Mouse (Mus musculus): ENCODE results near the gene Helz. TPM values are rescaled to one million over a fixed set of nuclear protein-coding genes. Genes with fewer than 3 reads are reported as not detected.
A peak's percentile ranks its signal among the peaks of the same experiment; 100 is the strongest.

Gene Helz
- polyA plus RNA-seq, 1 experiment: 75.2 TPM

DNA sequence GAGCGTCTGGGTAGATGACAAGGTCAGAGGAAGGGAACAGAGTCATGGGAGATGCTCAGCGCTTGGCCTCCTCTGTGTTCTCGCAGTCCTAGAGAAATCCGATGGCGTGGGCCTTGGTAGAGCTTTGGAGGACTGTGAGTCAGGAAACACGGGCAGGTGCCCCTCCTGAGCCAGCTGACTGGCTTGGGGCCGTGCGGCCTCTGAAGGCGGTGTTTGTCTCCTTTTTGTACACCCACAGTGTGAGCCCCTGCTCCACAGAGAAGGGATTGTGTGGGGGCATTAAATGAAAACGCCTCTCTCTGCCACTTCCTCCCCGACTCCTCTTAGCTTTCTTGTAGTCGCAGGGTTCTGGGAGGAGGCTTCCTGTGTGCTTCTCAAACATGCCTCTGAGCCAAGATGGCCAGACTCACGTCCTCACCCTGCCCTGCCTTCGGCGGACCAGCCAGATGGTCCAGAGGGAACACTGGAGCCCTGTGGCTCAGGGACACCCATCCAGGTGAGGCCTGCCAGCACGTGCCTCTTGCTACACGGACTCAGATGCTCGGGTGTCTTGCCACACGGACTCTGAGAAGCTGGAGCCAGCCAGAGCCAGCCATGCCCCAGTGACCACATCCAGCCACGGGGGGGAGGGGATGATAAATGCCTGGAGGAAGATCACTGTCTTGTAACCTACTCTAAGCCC, 190.8 kb downstream of the Helz start:
- no peak for TF ChIP-seq POLR2A (IDR thresholded peaks at IDR 0.05; ENCODE audit: insufficient read depth, low read length)
- no peak for TF ChIP-seq CTCF (IDR thresholded peaks at IDR 0.05; ENCODE audit: low read depth, low read length)
- no peak for TF ChIP-seq EP300 (IDR thresholded peaks at IDR 0.05; ENCODE audit: insufficient read depth, low read depth, low read length)
- Histone ChIP-seq H3K27ac (ENCODE audit: insufficient read depth, low read length) (no peak overlapping the region), H3K36me3 (ENCODE audit: control insufficient read depth, insufficient read depth, low read length, poor library complexity, severe bottlenecking) (no peaks in the 10 kb centered on the region), H3K4me1 (ENCODE audit: control insufficient read depth, insufficient read depth, low read length) (no peaks in the 10 kb centered on the region), H3K27me3 (ENCODE audit: control insufficient read depth, insufficient read depth, low read length, poor library complexity, severe bottlenecking) (no peaks in the 10 kb centered on the region), H3K9me3 (replicated peaks; ENCODE audit: control insufficient read depth, insufficient read depth, low read length, poor library complexity, severe bottlenecking) (no peaks in the 10 kb centered on the region), H3K9ac (ENCODE audit: low read depth, poor library complexity, severe bottlenecking) (no peak overlapping the region), H3K4me3 (ENCODE audit: low read depth, low read length) (peak overlapping the region; percentile 10; the same call in 1 of the 2 replicates)

DNA sequence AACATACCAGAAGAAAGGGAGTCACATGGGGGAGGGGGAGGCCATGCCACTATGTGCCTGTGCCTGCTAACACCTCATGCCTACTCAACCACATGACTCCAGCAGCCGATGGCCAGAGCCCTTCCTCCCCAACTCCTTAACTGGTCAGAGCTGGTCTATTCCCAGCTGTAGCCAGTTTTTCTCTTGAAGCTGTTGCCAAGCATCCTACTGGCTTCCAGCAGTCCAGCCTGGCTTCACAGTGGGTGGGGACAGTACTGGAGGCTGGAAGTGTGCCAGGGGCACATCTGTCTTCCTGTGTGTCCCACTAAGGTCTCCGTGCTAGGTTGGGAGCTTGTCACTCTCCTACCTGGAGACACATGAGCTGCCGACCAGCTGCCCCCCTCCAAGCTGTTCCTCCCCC, 195.4 kb downstream of the Helz start:
- TF ChIP-seq CTCF (IDR thresholded peaks at IDR 0.05; ENCODE audit: low read depth, low read length): no peak
- TF ChIP-seq POLR2A (IDR thresholded peaks at IDR 0.05; ENCODE audit: insufficient read depth, low read length): no peak
- no peak overlapping the region for H3K27ac ChIP-seq (ENCODE audit: insufficient read depth, low read length)
- no peaks in the 10 kb centered on the region for H3K9me3 ChIP-seq (replicated peaks; ENCODE audit: control insufficient read depth, insufficient read depth, low read length, poor library complexity, severe bottlenecking)
- no peak overlapping the region for H3K4me3 ChIP-seq (ENCODE audit: low read depth, low read length)
- H3K36me3 ChIP-seq (ENCODE audit: control insufficient read depth, insufficient read depth, low read length, poor library complexity, severe bottlenecking): no peaks in the 10 kb centered on the region
- H3K27me3 ChIP-seq (ENCODE audit: control insufficient read depth, insufficient read depth, low read length, poor library complexity, severe bottlenecking): no peaks in the 10 kb centered on the region
- no peak overlapping the region for H3K9ac ChIP-seq (ENCODE audit: low read depth, poor library complexity, severe bottlenecking)
- H3K4me1 ChIP-seq (ENCODE audit: control insufficient read depth, insufficient read depth, low read length): no peaks in the 10 kb centered on the region

Other genes starting within 250 kb of the Helz start
- 25.4 and 27.1 TPM in 2 replicates for gene Pitpnc1, start 77.2 kb upstream of the Helz start, polyA plus RNA-seq (2011; ENCODE audit: insufficient read depth, insufficient read length, low read depth, missing spikeins)
- 155 and 167 TPM in 2 replicates for gene Psmd12, start 68.4 kb upstream of the Helz start, polyA plus RNA-seq (2011; ENCODE audit: insufficient read depth, insufficient read length, low read depth, missing spikeins)
- gene Cacng1, start 168.6 kb downstream of the Helz start, polyA plus RNA-seq (2011; ENCODE audit: insufficient read depth, insufficient read length, low read depth, missing spikeins): not detected in 2 replicates
- gene Cacng4, start 246.6 kb downstream of the Helz start, polyA plus RNA-seq (2011; ENCODE audit: insufficient read depth, insufficient read length, low read depth, missing spikeins): 0.96 and 1.5 TPM in 2 replicates

Measured in ES-Bruce4 (cell line).